14 mouse cellular contexts compared by ENCODE assay signal in the genomic region with DNA sequence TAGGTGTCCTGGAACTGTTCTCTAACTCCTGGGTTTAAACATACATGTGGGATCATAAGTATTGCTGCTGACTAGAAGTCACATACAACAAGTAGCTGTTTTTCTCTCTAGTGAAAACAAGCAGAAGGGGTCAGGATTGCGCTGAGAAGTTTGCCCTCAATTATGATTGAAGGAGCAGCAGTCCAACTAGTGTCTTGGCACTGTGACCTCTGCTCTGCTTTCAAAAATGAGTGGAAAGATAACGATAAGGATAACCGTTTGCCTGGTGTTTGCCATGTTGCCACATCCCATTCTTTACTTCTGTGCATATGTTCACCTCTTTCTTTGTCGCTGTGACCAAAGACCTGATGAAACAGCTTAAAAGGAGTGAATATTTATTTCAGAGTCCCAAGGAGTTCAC.
"Had no signal": no experiment of that assay in that cellular context is flagged by ENCODE, and none has a peak within 500 bp of the region (broad histone marks: within the 10 kb centered on the region; RNA-seq: fewer than 3 reads in every experiment).

No protein-coding gene starts in this region.

- H3K9me3 ChIP-seq: neural tube, embryonic 12.5 days; neural tube, embryonic 13.5 days; neural tube, embryonic 15.5 days; stomach, embryonic 15.5 days had no signal

- H3K36me3 ChIP-seq: neural tube, embryonic 12.5 days; neural tube, embryonic 13.5 days; neural tube, embryonic 15.5 days; stomach, embryonic 15.5 days had no signal

- DNase-seq: retina, postnatal 1 day; right cerebral cortex, postnatal 4 days; spleen, adult 18-20 months; thymus, adult 18-20 months; thymus, adult 2 months; thymus, postnatal 14 days; thymus, postnatal 25 days; thymus, postnatal 36 days; thymus, postnatal 4 days had no signal

- H3K4me2 ChIP-seq: neural tube, embryonic 12.5 days; neural tube, embryonic 13.5 days; neural tube, embryonic 15.5 days; stomach, embryonic 15.5 days had no signal

- H3K27me3 ChIP-seq: neural tube, embryonic 12.5 days; neural tube, embryonic 13.5 days; neural tube, embryonic 15.5 days; stomach, embryonic 15.5 days had no signal

- H3K9ac ChIP-seq: neural tube, embryonic 12.5 days; neural tube, embryonic 13.5 days; neural tube, embryonic 15.5 days; stomach, embryonic 15.5 days had no signal

- H3K27ac ChIP-seq: neural tube, embryonic 12.5 days; neural tube, embryonic 13.5 days; neural tube, embryonic 15.5 days; stomach, embryonic 15.5 days; stomach, postnatal 0 days had no signal

- H3K4me1 ChIP-seq: neural tube, embryonic 12.5 days; neural tube, embryonic 15.5 days; stomach, embryonic 15.5 days had no signal

- H3K4me3 ChIP-seq: neural tube, embryonic 12.5 days; neural tube, embryonic 13.5 days; neural tube, embryonic 15.5 days; stomach, embryonic 15.5 days had no signal
